Mouse (Mus musculus): ENCODE data around the gene Dlg1. TPM values are rescaled to one million over a fixed set of nuclear protein-coding genes. Genes with fewer than 3 reads are reported as not detected.

Gene Dlg1
- polyA plus RNA-seq, 1 experiment = 109 TPM

GRCm38 (mm10) chr16:31790056-31790455 is 126.8 kb downstream of the Dlg1 start:
- Histone ChIP-seq H3K4me1 (ENCODE audit: control insufficient read depth, insufficient read depth, low read length) (peaks cover 2% of the 10 kb centered on the region), H3K27ac (ENCODE audit: insufficient read depth, low read length) (no peak overlapping the region), H3K4me3 (ENCODE audit: insufficient read depth, low read length) (no peak overlapping the region)
- no peak for TF ChIP-seq CTCF (IDR thresholded peaks at IDR 0.05; ENCODE audit: extremely low read depth, insufficient read depth, low read length)
- no peak for TF ChIP-seq POLR2A (IDR thresholded peaks at IDR 0.05; ENCODE audit: extremely low read depth, insufficient read depth, low read length)

DNA sequence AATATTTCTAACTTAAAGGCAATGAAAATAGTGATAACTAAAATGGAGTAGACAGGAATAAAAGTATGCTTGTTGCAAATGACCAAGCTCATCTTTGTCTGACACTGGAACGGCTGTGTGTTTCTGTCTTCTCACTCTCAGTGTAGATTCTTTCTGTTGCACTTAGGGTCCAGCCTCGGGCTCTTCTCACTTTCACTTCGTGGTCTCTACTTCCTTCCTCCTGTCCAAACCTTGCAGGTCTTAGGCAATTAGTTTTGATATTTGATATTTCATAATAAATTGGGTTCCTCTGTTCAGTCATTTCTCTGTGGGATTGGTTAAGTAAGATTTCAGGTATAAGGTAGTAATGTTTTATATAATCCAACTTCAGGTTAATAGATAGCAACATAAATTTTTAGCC is 140.4 kb downstream of the Dlg1 start:
- Histone ChIP-seq H3K4me3 (ENCODE audit: insufficient read depth, low read length) (no peak overlapping the region), H3K27ac (ENCODE audit: insufficient read depth, low read length) (no peak overlapping the region), H3K4me1 (ENCODE audit: control insufficient read depth, insufficient read depth, low read length) (peaks cover 1% of the 10 kb centered on the region; the same call in 1 of the 2 replicates)
- TF ChIP-seq POLR2A (IDR thresholded peaks at IDR 0.05; ENCODE audit: extremely low read depth, insufficient read depth, low read length) (no peak), CTCF (IDR thresholded peaks at IDR 0.05; ENCODE audit: extremely low read depth, insufficient read depth, low read length) (no peak)

DNA sequence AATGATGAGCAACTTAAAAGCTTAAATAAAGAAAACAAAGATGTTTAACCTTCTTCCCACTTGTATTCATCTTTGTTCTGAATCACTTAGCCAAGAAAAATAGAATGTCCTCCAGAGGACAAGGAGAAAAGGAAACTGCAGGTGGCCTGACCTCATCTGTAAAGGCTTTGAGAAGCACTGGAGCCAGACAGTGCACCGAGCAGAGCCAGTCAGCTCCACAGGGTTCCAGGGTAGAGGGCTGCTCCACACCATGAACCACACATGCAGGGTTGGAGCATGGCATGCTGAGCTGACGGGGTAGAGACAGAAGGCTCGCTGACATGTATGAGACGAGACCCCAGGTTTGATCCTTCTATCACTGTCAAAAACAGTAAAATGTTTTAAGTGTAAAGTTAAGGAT is 162.8 kb downstream of the Dlg1 start:
- Histone ChIP-seq H3K4me3 (ENCODE audit: insufficient read depth, low read length) (no peak overlapping the region), H3K4me1 (ENCODE audit: control insufficient read depth, insufficient read depth, low read length) (no peaks in the 10 kb centered on the region), H3K27ac (ENCODE audit: insufficient read depth, low read length) (no peak overlapping the region)
- TF ChIP-seq CTCF (IDR thresholded peaks at IDR 0.05; ENCODE audit: extremely low read depth, insufficient read depth, low read length) (no peak), POLR2A (IDR thresholded peaks at IDR 0.05; ENCODE audit: extremely low read depth, insufficient read depth, low read length) (no peak)

- Histone ChIP-seq H3K4me3 (ENCODE audit: insufficient read depth, low read length) (no peak overlapping the region), H3K4me1 (ENCODE audit: control insufficient read depth, insufficient read depth, low read length) (peaks cover 2% of the 10 kb centered on the region; the same call in 1 of the 2 replicates), H3K27ac (ENCODE audit: insufficient read depth, low read length) (no peak overlapping the region)
- TF ChIP-seq CTCF (IDR thresholded peaks at IDR 0.05; ENCODE audit: extremely low read depth, insufficient read depth, low read length) = no peak
- no peak for TF ChIP-seq POLR2A (IDR thresholded peaks at IDR 0.05; ENCODE audit: extremely low read depth, insufficient read depth, low read length)
Measured at GRCm38 (mm10) chr16:31830726-31831125, 167.5 kb downstream of the Dlg1 start.

DNA sequence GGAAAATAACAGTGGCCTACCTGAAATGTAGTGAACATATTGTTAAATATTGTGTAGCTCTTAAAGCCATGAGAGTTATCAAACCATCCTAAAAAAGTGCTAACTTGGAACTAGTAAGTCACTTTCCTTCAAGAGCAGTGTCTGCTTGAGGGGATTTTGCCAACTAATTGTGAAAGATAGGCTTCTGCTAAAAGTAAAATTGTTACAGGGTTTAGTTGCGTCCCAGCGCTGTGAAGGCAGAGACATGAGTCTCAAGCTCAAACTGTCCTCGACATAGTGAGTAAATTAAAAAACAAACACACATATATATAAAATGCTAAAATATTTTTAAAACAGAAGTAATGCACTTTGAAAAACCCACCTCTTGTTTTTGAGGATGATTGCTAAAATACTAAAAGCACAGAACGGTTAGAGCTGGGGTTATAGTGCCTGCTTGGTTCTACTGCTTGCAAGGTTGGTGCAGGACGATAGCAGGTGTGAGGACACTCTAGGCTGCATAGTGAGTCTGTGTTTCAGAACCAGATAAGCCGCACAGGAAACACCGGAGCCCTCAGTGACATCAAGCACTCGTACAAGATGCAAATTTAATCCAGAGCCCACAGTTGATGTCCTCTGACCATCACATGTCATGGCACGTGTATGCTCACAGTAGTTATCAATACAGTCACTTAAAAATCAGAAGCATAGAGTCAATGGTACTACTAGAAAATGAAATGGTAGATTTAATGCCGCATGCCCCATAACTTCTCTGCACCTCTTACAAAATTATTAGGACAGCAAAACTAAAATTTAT is 169.6 kb downstream of the Dlg1 start:
- Histone ChIP-seq H3K4me3 (ENCODE audit: insufficient read depth, low read length) (no peak overlapping the region), H3K4me1 (ENCODE audit: control insufficient read depth, insufficient read depth, low read length) (peaks cover 2% of the 10 kb centered on the region; the same call in 1 of the 2 replicates), H3K27ac (ENCODE audit: insufficient read depth, low read length) (no peak overlapping the region)
- TF ChIP-seq POLR2A (IDR thresholded peaks at IDR 0.05; ENCODE audit: extremely low read depth, insufficient read depth, low read length) (no peak), CTCF (IDR thresholded peaks at IDR 0.05; ENCODE audit: extremely low read depth, insufficient read depth, low read length) (no peak)

GRCm38 (mm10) chr16:31834011-31834584 is 170.9 kb downstream of the Dlg1 start:
- Histone ChIP-seq H3K4me1 (ENCODE audit: control insufficient read depth, insufficient read depth, low read length) (peaks cover 2% of the 10 kb centered on the region; the same call in 1 of the 2 replicates), H3K4me3 (ENCODE audit: insufficient read depth, low read length) (no peak overlapping the region), H3K27ac (ENCODE audit: insufficient read depth, low read length) (0 out of 2 replicates have a peak overlapping the region, but pooled peaks have one; percentile 6)
- TF ChIP-seq POLR2A (IDR thresholded peaks at IDR 0.05; ENCODE audit: extremely low read depth, insufficient read depth, low read length) (no peak), CTCF (IDR thresholded peaks at IDR 0.05; ENCODE audit: extremely low read depth, insufficient read depth, low read length) (no peak)

- no peak overlapping the region for H3K27ac ChIP-seq (ENCODE audit: insufficient read depth, low read length)
- H3K4me3 ChIP-seq (ENCODE audit: insufficient read depth, low read length) = no peak overlapping the region
- TF ChIP-seq POLR2A (IDR thresholded peaks at IDR 0.05; ENCODE audit: extremely low read depth, insufficient read depth, low read length) (no peak), CTCF (IDR thresholded peaks at IDR 0.05; ENCODE audit: extremely low read depth, insufficient read depth, low read length) (no peak)
- peaks cover 2% of the 10 kb centered on the region; the same call in 1 of the 2 replicates for H3K4me1 ChIP-seq (ENCODE audit: control insufficient read depth, insufficient read depth, low read length)
Measured at GRCm38 (mm10) chr16:31834662-31835318, 171.5 kb downstream of the Dlg1 start.

DNA sequence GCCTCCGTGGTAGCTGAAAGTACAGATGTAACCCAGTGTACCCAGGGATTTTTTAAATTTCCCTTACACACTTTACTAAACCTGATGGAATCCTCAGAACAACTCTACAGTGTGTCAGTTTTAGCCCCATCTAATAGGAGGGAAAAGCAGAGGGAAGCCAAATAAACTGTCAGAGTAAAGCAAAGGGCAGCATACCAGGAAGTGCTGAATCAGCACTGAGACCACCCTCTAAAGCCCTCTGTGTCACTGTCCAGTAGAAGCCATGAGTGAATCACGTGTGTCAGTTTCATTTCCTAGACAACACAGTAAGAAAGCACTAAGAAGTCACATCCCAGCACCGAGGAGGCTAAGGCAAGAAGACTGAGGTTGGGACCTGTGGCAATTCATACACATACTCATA is 174.1 kb downstream of the Dlg1 start:
- Histone ChIP-seq H3K4me1 (ENCODE audit: control insufficient read depth, insufficient read depth, low read length) (peaks cover 2% of the 10 kb centered on the region; the same call in 1 of the 2 replicates), H3K4me3 (ENCODE audit: insufficient read depth, low read length) (no peak overlapping the region), H3K27ac (ENCODE audit: insufficient read depth, low read length) (no peak overlapping the region)
- TF ChIP-seq POLR2A (IDR thresholded peaks at IDR 0.05; ENCODE audit: extremely low read depth, insufficient read depth, low read length) (no peak), CTCF (IDR thresholded peaks at IDR 0.05; ENCODE audit: extremely low read depth, insufficient read depth, low read length) (no peak)

- Histone ChIP-seq H3K4me1 (ENCODE audit: control insufficient read depth, insufficient read depth, low read length) (no peaks in the 10 kb centered on the region; the same call in 1 of the 2 replicates), H3K4me3 (ENCODE audit: insufficient read depth, low read length) (no peak overlapping the region), H3K27ac (ENCODE audit: insufficient read depth, low read length) (no peak overlapping the region)
- TF ChIP-seq CTCF (IDR thresholded peaks at IDR 0.05; ENCODE audit: extremely low read depth, insufficient read depth, low read length) (no peak), POLR2A (IDR thresholded peaks at IDR 0.05; ENCODE audit: extremely low read depth, insufficient read depth, low read length) (no peak)
Measured at GRCm38 (mm10) chr16:31844246-31844645, 181.0 kb downstream of the Dlg1 start.
